Mouse (Mus musculus): ENCODE results near the gene Krtap10-10.

Krtap10-10 gene

DNA sequence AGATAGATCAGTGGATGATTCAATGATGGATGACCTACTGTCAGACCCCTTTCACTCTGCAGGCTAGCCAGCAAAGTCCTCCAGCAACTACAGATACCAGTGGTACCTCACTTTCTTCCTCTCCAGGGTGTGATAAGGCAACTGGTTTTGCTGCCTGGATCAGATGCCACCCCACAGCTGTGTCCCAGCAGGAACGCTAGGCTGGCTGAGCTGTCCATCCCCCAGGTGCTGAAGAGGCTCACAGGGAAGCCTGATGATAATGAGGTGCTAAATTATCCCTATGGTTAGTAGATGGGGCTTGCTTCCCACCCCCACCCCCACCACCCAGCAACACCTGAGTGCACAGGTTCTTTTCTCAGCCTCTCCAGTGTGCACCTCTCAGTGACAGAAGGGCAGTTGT lies 31.8 kb downstream of the Krtap10-10 start:
- DNase-seq (ENCODE audit: low read depth), result no peak

DNA sequence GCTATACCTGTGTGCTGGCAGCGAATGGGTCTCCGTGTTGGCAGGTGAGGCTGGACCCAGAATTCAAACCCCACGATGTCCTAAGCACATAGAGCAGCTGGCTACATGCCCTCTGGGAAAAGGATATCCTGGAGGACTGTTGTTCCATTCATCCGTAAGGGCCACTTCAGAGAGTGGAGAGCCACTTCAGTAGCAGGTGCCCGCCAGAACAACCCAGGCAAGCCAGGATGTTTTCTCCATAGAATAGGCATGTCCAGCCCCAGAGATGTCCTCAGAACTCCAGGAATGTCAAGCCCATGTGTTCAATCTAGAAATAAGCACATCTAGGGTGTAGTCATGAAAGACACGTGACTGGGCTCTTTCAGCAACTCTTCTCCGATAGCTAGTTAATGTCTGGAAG lies 33.9 kb downstream of the Krtap10-10 start:
- no peak for DNase-seq (ENCODE audit: low read depth)

DNA sequence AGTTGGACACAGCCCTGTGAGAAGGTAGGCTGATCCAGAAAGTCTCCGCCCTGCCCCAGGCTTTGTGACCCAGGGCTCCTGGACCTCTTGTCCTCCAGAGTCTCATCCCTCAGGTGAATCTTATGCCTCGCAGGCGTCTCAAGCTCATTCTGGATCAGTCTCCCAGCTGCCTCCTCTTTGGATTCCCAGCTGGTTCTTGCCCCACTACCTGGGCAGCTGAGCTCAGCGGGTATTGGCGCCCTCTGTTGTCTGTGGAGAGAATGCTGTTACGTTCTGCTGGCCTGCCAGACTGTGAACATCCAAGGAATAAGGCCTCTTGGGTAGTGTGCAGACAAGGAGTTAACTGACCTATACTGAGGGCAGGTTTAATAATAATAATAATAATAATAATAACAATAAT lies 43.2 kb downstream of the Krtap10-10 start:
- no peak for DNase-seq (ENCODE audit: low read depth)

- no peak for DNase-seq (ENCODE audit: low read depth)
Observed at GRCm38 (mm10) chr10:77880305-77880704, 44.6 kb downstream of the Krtap10-10 start.

DNA sequence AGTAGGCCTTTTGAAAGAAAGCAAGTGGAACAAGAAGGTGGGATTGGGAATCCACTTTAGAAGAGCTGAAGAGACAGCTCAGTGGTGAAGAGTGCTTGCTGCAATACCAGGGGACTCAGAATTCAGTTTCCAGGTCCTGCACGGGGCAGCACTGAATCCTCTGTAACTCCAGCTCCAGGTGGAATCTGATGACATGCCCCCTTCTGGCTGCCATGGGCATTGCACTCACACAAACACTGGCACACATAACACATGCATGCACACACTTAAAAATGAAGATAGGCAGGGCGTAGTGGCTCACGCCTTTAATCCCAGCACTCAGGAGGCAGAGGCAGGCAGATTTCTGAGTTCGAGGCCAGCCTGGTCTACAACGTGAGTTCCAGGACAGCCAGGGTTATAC lies 46.8 kb downstream of the Krtap10-10 start:
- no peak for DNase-seq (ENCODE audit: low read depth)

DNA sequence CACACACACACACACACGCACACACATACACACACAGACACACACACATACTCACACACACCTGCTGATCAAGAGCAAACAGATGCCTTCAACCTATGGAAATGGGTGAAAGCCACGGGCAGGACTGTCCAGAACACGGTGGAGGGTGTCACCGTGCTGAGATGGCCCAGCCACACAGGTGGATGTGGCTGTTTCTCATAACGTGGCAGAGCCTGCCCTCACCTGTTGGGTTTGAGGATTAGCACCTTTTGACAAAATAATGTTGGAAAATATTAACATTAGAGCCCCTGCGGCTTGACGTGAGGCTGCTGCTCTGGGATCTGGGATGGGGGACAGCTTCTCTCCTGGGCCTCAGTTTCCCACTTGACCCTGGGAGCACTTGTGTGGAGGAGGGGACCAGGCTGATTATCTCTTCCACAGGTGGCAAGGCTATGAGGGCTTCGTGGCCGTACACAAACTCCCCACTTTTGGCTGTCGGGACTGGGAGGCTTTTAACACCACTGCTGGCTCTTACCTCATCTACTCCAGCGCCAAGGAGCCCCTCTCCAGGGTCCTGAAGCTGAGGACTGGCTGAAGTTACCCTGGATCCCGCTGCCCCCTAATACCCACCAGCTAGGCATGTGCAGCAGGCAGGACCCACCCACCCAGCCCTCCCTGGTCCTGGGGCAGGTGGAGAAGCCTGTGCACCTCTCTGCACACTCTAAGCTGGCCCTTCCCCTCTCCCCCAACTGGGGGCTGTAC lies 50.4 kb downstream of the Krtap10-10 start:
- DNase-seq (ENCODE audit: low read depth), result no peak

Measured in c-Kit-positive CD71-positive TER-119-negative erythroid progenitor cells, embryonic 14.5 days (primary cell).